Mouse (Mus musculus) R1 (cell line): ENCODE results near the gene Olfr930.

Source experiments
- DNase-seq: peaks from one replicate; pipeline ENCODE4 v3.0.0-alpha.2; 2018; ENCODE audit warnings: low read depth, low spot score

The Olfr930 gene

GRCm38 (mm10) chr9:38929509-38929908 lies at the start of gene Olfr930:
Gene Olfr930 (plus strand): TSS chr9:38929809.
- no peak for DNase-seq

DNA sequence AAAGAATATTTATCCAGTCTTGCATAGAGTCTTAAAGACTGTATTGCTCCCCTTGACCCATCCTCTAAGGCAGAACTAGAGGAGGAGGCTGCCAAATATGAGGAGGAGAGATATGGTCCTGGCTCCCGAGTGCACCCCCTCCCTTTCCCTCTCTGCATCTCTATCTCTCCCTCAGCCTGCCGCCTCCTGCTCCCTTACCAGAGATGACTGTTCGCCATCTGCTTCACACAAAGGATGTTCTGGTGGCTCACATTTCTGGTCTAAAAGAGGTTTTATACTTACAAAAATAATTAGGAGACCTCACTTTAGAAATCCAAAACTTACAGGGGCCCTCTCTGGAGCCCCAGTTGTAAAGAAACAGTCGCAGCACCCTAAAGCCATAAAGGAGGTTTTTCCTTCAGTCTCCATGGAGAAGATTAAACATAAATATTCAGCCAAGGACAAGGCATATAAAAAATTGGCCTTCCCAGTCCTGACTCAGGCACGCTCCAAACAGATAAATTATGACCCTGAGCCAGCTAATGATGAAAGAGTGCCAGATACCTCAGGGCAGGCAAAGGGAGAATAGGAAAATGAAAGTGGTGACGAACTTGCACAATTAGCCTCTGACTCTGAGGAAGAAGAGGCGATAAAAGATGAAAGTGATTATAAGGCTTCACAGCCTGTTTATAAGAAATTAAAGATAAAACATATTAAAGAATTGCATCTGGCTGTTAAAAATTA lies 24.0 kb downstream of the Olfr930 start:
- DNase-seq: no peak

- peak; percentile 59 for DNase-seq
Observed at GRCm38 (mm10) chr9:38954124-38954416, 24.5 kb downstream of the Olfr930 start.

DNA sequence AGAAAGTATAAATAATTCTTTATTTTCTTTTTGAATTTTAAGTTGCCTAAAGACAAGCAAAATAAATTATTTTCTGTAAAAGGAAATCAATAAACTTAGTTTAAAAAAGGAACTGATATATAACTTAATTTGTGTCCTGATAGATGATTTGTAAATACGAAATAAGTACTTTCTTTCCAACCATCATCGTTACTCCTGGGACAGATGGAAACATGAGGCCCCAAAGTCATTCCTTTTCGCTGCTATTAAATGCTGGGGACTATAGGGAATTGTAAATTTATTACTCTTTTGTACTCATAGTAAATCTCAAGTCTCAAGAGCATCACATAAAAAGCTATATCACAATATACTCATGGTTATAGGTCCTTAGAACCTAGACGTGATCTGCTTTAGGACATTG lies 42.4 kb downstream of the Olfr930 start, which contains the start of gene Olfr933:
Olfr933 (plus strand) TSS at position 301 of the 400 bp plus-strand sequence.
- no peak for DNase-seq
